Mouse (Mus musculus) T-helper 17 cell (primary cell): ENCODE results near the gene Fam3b.

Source experiments
- in situ Hi-C, 2 experiments: fragments of 300-600 bp; cut with MboI, MseI; formaldehyde crosslinking; loops; 1 replicate in 1 of 2; 2 replicates in 1 of 2; pipeline ENCODE4 v1.15.1; 2025; ENCODE audit warnings: high pct_unique_total_duplicates in 2 of 2

The Fam3b gene

DNA sequence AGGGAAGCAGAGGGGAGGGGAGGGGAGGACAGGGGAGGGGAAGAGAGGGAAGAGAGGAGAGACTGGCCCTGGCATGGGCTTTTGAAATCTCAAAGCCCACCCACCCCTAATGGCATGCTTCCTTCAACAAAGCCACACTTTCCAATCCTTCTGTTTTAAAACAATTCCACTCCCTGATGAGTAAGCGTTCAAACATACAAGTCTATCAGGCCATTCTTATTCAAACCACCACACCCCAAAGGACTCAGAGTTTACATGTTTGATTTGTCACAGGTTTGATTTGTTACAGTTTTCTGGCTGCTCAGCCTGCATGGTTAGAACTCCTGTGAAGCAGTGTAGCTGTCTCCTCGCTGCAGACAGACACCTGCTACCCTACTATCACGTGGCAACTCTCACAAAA is 18.6 kb downstream of the Fam3b start:
- in situ Hi-C loops, result no loop called here

DNA sequence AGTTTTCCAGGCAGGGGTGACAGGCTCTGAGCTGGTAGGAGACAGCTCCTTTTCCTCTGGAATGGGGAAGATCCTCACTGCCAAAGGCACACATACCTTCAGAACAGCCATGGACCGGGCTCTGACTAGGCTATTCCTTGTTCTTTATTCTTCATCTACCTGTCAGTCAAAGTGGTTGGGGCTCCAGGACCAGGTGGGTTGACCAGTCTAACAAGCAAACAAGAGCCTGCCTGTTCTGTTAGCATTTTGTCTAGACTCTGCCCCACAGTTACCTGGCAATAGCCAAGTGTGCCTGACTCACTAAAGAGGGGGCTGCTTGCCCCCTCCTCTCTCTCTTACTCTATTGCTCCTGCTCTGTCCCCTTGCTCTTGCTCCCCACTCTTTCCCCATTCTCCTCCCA is 22.2 kb downstream of the Fam3b start:
- in situ Hi-C loops, result no loop called here

DNA sequence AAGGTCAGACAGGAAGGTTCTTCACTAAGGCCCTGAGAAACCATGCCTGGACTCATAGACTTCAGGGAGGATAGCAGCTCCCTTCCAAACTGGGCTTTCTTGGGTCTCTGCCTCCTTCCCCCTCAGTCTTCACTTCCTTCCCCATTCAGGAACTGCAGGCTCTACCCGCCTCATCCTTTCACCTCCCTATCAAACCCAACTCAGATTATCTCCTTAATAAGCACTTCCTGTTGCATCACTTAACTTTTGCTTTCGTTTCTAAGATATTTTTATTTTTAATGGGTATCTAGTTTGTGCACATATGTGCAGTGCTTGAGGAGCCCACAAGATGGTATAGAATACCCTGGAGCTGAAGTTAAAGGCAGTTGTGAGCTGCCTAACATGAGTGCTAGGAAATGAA is 36.0 kb downstream of the Fam3b start:
- in situ Hi-C loops, result no loop called here

DNA sequence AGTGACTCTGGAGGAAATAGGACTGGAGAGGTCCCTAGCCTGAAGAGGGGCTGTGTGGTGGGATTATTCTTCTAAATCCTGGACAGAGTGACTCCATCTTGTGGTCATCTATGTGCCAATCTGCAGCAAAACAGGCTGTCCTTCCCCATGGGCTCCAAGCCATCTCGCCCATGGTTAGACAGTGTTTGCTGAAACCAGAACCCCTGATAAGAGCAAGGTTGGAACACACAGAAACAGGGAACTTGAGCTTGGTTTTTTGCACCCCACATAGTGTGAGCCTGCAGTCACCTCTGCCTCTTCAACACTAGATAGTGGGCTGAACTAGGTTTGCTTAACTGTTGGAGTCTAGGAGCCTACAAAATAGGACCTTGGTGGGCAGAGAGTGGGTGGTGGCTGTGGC is 38.1 kb downstream of the Fam3b start:
- in situ Hi-C loops, result no loop called here

DNA sequence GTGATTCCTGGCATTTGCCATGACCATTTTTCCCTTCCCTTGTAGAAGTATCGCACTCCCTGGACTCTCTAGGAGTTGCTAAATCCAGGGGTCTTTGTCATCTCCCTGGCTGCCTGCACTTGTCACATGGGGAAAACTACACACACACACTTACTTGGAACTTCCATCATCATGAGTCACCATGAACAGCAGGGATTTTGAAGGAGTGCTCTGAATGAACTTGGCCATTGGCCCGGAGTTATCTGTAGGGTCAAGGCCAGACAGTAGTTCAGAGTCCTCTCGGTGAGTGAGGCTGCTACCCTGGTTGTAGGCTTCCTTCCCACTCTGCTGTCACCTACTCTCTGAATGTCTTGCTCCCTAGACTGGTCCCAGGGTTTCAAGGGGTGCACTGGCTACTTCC is 39.0 kb downstream of the Fam3b start:
- in situ Hi-C loops, result no loop called here

DNA sequence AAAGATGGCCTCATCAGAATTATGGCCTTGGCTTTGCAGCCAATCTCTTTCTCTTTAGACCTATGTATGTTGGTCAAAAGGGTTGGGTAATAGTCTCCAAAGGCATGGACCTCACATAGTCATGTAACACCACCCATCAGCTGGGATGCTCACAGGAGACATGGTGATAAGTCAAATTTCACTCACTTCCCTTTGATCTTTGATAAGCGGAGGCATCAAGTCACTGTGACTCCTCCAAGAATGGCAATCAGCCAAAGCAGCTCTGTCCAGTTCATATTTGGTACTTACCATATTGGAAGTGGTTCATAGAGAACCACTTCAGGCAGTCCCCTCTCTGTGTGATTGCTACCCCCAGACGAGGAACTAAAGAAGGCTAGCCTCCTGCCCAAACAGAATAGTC is 39.9 kb downstream of the Fam3b start:
- in situ Hi-C loops, result no loop called here

DNA sequence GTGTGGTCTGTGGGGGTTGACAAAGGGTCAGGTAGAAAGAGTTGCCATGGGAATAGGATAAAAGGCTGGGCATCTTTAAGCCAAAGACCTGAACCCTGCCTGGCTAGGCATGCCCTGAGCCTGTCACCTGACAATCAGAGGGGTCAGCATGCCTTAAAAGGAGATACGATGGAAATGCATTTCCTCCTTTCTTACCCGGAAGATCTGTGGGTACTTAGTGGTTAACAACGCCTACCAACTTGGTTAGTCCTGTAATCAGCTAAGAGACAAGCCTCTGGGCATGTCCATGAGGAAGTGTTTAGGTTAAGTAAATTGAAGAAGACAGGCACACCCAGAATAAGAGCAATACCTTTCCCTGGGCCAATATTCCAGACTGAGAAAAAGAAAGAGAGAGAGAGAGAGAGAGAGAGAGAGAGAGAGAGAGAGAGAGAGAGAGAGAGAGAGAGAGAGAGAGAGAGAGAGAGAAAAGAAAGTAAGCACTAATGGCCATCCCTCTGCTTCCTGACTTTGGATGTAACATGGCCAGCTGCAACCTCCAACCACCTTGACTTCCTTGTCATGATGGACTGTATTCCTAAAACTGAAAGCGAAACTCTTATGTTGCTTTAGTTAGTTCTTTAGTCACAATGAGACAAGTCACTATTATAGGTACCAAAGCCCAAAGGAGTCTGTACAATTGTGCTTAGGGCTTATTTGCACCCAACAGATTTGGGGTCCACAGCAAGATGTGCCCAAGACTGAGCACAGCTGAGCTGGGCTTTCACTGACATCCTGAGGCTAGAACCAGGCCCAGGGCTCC is 46.4 kb downstream of the Fam3b start:
- in situ Hi-C loops, result no loop called here

DNA sequence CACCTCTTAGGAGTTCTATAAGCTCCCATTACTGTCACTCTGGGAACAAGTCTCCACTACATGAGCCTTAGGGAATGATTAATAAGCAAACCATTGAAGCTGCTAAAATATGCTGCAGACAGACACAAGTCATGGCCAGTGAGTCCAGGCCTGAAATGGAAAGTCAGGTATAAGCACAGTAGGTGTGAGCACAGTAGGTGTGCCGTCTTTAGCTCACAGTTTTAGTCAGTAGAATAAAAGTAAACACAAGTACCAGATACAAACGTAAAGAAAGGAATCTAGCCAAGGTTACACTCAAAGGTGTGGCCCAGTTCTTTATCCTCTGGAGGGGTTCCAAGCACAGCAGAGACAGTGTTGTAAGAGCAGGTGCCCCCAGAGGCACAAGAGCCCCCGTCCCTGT is 47.1 kb downstream of the Fam3b start:
- in situ Hi-C loops, result no loop called here

DNA sequence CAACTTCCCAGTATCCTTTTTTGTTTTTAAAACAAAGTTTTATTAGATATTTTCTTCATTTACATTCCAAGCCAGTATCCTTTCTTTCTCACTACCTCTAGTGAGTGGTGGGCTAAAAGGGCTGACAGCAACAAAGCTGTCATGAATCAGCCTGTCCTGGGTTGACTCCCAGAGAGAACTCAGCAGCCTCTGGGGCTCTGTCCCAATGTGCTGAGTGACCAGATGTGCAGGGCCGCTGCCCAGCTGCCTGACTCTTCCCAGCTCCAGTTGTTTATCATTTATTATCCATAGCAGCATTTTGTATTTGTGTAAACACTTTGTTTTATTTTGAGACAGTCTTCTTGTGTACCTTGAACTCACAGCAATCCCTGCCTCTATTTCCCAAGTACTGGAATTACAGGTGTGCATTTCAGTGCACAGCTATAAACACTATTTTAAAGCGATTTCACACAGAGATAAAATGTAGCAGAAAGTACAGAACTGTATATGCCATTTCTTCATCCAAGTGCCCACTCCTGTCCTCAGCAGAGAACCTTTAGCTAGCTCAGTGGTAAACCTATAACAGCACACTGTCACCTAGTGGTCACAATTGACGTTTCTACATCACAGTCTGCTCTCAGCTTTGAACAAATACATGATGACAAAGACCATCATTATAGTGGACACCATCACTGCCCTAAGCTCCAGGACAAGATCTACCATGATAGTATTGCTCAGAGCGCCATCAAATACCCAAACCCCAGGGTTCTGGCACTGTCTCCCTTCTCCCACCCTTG is 48.2 kb downstream of the Fam3b start:
- in situ Hi-C loops, result no loop called here

DNA sequence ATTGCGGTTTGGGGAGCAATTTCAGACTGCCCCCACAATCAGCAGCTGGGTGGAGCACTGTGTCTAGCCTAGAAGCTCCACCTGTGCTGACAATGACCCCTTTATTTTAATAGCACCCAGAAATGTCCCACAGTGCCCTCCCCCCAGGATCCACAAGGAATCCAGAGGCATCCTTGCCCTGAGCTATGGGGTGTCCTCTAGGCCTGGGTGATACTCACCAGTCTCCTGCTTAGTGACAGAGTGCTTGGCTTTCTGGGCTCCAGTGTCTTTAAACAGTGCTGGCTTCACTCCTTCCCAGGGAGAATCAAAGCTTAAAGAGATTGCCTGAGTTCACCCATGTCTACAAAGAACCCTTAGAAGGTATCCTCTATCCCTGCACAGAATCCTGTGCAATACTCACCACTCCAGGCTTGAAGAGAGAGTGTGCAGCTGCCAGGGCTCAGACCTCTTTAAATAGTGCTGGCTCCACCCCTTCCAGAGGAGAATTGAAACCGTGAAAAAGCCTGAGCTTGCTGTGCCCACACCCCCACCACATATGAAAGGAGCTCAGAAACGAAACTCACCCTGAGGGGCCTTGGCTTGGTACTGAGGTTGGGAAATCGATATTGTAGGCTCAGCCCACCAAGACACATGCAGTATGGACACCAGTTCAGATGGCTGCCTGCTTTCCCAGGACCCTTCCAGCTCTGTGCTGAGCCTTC is 52.0 kb downstream of the Fam3b start, which contains the start of gene Mx1:
Mx1 (minus strand) TSS at position 427 of the 701 bp plus-strand sequence.
- in situ Hi-C loops, result no loop called here

DNA sequence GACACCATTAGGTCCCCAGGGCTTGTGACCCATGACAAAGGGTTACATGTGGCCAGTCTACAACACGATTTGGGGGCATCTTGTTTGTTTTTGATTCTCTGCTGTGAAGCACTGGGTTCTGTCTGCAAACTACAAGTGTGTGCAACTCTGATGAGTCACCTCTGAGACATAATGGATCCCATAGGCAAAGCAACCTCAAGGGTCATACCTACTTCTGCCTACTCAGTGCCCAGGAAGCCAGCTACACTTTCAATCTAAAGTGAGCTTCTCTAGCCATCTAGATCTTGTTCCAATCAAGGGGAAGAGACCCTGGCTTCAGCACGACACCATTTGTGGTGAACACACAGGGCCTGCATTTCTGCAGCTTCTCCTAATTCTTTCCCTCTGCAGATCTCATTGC is 53.3 kb downstream of the Fam3b start:
- in situ Hi-C loops, result no loop called here

DNA sequence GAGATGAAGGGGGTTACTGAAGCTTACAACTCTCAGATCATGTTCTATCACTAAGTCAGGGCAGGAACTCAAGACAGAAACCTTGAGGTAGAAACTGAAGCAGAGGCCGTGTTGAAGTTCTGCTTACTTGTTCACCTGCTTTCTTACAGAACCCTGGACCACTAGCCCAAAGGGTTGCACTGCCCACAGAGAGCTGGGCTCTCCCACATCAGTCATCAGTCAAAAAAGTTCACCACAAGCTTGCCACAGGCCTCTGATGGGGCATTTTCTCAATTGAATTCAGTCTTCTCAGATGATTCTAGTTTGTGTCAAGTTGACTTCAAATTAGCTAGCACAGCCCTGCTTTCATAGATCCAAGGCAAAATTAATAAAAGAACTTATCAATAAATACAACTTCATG is 54.8 kb downstream of the Fam3b start:
- in situ Hi-C loops, result no loop called here

DNA sequence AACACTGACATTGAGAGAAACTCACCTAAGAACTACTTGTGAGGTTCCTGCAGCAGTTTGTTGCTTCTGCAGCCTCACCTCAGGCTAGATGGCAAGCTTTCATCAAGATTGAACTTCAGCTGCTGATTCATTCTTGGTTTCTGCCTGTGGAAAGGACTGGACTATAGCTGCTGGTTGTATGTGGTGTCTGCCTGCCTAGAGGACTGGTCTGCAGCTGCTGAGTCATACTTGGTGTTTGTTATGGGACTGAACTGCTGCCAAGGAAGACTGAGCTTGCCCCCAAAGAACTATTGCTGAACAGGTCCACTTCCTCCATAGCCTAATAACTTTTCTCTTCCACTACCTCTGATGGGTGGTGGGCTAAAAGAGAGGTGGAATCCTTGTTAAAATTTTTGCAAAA is 67.2 kb downstream of the Fam3b start:
- in situ Hi-C loops, result loop anchor here in 1 of 2 experiments (5.0 kb wide), 1 partner anchor 145 kb away; no protein-coding TSS in a partner anchor

DNA sequence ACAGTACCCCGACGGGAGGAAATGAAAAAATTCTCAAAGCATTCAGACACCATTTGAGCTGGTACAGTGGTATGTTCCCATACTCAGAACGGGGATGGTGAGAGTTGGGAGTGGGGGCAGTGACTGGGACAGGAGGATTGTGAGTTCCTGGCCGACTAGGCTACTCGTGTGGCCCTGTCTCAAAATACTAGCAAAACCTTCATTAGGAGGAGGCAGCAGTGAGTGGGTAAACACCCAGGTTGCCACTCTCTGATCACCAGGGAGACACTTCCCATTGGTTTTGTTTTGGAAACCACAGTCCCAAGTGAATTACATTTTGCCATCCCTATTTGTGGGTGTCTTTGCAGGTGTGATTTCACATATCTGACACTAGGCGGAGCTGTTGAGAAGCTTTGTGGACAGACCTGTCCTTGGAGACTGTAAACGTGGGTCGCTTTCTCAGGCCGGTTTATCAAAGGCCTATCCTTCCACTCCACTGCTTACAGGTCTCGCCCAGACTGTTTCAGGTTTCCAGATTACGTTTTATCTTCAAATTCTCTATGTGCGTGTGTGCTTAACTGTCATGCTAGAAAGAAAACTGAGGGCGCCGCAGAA is 70.8 kb downstream of the Fam3b start:
- in situ Hi-C loops, result loop anchor here in 1 of 2 experiments (5.0 kb wide), 1 partner anchor 69 kb away; the partner anchor contains the start of gene Fam3b

DNA sequence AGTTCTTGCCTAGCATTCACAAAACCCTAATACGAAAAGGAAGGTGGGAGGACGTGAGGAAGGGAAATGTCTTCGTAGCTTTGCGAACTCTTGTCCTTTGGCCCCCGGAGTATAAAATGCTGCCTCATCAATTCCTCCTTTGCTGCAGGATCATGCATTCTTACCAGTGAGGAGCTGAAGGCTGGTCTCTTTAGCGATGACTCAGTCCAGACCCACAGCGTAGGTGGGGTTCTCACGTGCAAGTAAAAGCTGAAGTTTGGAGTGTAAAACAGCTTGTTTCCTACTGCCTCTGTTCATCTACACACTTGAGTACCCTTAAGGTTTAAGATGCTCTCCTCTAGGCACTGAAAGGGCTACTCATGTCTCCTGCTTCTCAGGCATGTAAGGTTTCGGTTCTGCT is 72.6 kb downstream of the Fam3b start:
- in situ Hi-C loops, result loop anchor here in 1 of 2 experiments (5.0 kb wide), 1 partner anchor 70 kb away; the partner anchor contains the start of gene Fam3b

DNA sequence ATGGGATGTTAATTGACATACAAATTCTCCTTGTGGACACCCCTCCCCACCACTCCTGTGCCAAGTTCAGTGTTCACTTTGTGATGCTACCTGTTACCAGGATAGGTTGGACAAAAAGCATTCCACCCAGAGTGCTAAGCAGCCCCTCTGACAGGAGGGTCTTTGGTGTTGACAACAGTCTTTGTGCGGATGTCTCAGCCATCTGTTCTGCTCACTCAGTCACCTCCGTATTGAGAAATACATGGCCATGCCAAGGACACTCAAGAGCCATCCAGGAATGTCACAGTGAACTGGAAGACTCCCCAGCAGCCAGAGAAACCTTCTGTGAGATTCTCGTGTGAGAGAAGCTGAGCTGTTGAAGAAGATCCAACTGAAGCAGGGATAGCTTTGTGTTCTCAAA is 76.4 kb downstream of the Fam3b start:
- in situ Hi-C loops, result loop anchor here in 1 of 2 experiments (5.0 kb wide), 1 partner anchor 159 kb away; no protein-coding TSS in a partner anchor

DNA sequence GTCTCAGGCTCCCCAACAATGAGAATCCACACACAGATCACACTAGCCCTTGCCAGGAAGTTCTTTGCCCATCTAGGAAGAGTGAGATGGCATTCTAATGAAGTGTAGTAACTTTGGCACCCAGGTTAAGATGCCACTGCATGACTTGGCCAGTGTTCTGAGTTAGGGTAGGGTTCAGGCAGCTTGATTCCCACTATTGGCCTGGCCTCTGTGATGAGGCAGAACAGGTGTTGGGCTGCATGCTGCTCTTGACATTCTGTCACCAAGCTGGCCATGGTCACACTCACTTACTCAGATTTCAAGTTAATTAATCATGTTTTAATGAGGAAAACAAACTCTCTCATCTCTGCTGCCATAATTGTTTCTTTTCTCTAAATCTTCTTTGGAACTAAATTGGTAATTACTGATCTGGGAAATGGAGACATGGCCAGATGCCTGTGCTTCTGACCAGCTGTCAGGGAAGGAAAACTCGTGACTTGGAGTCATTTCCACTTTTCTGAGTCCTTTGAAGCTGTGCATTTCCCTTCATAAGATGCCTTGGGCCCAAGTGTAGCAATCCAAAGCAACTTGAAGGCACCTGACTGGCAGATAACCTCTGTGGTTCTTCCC is 77.1 kb downstream of the Fam3b start:
- in situ Hi-C loops, result loop anchor here in 1 of 2 experiments (5.0 kb wide), 1 partner anchor 160 kb away; no protein-coding TSS in a partner anchor

DNA sequence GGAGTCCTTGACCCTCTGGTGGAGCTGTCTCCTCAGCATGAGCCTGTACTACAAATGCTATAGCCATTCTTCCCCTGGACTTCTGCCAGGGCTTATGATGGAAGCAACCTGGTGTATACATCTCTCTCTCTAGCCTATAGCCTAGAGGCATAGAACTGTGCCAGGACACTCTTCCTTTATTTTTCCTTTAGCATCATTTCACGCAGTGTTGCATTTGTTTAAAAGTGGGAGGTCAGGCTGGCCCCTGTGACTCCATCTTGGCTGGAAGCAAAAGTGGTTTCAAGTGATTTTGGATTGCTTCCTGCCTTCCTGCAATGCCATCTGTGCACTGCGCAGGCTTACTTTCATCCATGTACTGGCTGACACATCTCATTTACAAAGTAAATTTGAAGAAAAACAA is 80.4 kb downstream of the Fam3b start:
- in situ Hi-C loops, result no loop called here

DNA sequence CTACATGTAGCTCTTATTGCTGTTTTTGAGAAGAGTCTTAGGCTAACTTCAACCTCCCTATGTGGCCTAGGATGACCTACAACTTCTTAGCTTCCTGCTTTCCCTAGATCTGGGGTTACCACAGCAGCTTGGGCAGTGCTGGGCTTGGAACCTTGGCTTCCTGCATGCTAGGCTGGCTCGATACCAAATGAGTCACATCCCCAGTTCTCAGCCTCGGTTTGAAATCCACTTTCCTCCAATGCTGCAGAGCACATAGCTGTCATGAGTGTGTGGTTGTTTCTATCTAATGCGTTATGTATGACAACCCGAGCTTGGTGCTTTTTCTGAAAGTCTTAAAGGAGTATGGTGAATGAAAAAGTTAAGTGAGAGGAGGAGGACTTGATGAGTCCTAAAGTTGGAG is 83.3 kb downstream of the Fam3b start:
- in situ Hi-C loops, result no loop called here

DNA sequence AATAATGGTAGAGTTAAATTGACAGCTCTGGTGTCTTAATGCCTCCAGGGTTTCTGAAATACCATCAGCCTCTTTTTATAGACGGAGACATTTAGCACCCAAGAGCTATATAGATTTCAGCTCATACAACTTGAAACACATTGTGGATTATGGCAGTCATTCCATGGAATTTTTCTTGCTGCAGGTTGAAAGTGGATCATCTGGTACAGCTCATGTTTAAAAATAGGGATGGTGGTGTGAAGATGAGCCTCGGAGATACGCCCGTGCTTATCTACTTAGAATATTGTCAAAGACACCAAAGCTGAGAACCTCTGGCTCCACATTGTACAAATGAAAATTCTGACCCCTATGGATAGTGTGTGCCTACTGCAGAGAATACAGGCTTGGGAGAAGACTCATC is 84.5 kb downstream of the Fam3b start:
- in situ Hi-C loops, result no loop called here

DNA sequence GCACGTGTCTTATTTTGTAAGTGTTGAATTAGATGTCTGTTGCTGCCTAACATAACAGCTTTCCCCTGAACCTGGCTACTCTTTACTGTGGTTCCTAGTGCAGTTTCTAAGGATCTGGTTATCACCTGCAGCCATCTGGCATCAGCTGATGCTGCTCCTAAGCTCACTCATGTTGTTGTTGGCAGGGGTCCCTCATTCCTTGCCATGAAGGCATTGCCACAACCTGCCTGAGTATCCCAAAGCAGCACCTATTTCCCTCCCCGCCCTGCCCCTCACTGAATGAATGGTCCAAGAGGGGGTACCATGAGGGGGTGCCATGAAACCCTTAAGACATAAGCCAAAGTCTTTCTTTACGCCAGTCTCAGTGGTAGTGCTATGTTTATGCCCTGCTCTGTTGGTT is 86.6 kb downstream of the Fam3b start:
- in situ Hi-C loops, result no loop called here
